Mouse (Mus musculus): Measurements from ENCODE around the gene Npm1.

The Npm1 gene

DNA sequence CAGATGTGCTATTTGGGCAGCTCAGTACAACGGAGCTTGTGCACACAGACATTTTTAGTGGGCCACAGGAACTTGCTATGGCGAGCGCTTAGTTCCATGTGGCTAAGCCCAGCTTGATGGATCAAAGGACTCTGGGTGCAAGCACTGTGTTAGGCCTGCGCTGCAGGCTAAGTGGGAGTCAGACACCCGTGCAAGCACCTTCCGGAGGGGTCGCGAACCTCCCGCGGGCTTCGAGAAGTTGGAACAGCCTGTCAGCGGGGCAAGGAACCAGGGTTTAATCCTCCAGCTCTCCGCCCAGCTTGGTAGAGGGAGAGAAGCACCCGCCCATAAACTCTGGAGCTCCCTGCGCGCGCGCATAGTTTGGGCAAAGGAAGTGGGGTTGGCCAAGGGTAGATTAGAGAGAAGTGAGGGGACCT is 17.7 kb upstream of the Npm1 start:
- no peak for DNase-seq (ENCODE audit: low read depth, low spot score)

DNA sequence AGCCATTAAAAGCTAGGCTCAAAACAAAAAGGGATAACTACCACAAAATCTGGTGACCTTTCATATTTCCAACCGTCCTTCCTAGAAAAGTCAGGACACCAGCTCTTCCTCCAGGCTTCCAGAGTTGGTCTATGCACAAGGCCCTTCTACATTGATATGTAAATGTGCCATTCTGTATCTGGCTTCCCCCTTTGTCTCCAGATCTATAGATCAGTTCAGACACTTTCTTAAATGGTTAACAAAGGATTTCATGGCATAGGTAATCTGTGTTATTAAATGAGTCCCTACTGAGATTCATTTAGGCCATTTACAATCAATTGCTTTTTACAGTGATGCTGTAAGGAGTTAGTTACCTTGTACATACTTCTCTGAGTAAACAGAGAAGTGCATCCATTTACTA is 16.8 kb upstream of the Npm1 start:
- no peak for DNase-seq (ENCODE audit: low read depth, low spot score)

GRCm38 (mm10) chr11:33176525-33177245 is 13.7 kb upstream of the Npm1 start:
- DNase-seq (ENCODE audit: low read depth, low spot score), result no peak

DNA sequence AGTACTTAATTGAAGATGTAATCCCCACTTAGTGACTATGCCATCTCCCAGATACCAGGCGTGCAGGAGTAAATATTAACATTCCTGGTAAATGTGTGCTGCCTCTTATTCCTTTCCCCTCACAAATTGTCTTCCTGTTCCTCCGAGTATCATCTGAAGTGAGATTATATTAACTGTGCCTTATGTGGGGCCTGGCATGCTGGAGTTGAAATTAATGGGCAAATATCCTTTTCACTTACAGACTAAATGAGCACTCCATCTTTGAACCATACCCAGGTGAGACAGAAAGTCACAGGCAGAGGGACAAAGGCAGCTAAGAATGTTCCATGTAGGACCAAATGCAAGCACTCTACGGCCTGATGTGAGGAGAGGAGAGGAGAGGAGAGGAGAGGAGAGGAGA is 12.8 kb upstream of the Npm1 start:
- no peak for DNase-seq (ENCODE audit: low read depth, low spot score)

GRCm38 (mm10) chr11:33170489-33170888 is 7.5 kb upstream of the Npm1 start:
- DNase-seq (ENCODE audit: low read depth, low spot score), result peak; percentile 12

DNA sequence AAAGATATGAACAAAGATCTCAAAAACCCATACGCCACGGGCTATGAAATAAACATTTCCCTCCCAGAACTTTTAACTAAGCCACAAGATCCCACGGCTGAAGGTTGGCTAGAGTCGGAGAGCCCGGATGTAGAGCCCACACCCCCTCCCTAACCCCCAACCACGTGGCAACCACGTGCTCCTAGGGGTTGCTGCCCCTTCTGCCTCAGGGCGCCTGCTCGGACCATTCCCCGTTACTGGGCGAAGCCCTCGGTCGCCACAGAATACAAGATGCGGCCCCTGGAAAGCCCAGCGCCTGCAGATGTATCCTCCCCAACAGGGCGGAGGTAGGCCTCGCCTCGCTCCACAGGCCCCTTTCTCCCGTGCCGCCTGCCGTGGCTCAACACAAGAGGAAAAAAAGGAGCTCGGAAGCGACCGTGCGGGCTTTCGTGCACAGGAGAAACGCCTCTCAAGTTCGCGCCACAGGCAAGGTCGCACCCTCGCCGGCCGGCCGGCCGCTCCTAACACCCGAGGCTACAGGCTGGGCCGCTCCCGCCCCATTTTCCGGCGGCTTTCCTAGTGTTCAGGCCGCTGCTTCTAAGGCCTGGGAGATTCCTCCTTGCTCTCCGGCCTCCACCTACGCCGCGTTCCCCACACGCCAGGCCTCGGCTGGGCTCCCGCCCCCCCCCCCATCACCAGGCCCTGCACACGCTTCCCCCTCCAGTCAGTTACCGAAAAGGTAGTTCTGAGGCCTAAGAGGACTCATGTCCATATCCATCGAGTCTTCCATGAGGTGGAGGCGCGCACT is 602 bp downstream of the Npm1 start:
- peak; percentile 43 for DNase-seq (ENCODE audit: low read depth, low spot score)

DNA sequence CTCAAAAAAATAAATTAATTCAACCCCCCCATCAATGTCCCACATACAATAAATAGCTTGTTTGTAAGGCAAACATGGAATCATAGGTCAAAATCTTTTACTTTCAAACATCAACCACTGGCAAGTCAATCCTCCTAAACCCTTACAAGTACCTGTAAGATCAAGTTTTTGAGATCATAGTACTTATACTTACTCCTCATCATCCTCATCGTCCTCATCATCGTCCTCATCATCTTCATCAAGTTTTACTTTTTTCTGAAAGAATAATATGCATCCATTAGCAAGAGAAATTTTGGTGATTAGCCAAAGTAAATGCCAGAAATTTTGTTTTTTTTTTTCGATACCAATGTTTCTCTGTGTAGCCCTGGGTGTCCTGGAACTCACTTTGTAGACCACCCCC is 3.3 kb downstream of the Npm1 start:
- no peak for DNase-seq (ENCODE audit: low read depth, low spot score)

DNA sequence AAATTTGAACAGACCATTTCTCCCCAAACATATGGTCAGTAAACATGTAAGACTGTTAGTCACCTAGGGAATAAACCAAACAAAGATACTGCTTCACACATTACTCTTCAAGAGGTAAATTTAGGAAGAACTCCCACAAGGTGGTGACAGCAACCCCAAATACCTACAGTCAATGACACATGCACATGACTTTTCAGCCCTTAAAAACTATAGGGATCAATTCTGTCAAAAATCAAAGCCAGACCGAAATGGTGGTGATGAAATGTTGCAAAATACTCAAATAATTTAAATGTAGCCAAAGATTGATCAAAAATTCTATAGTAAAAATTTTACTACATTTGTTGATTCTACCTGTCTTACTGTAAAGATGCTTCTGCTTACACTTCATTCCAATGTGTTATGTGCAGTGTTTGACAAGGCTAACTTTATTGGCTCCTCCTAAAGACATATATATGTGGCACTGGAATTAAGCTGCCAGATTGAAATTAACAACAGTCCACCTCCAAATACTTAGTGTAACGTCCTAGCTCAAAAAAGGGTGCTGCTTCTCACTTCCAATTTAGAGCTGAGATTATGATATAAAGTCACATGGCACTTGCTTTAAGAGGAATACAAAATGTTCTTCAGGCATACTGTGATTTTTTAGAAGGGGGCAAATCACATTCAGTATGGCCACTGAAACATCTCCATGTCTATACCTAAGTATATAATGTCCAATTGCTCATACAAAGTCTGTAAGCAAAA is 5.4 kb downstream of the Npm1 start:
- DNase-seq (ENCODE audit: low read depth, low spot score), result no peak

DNA sequence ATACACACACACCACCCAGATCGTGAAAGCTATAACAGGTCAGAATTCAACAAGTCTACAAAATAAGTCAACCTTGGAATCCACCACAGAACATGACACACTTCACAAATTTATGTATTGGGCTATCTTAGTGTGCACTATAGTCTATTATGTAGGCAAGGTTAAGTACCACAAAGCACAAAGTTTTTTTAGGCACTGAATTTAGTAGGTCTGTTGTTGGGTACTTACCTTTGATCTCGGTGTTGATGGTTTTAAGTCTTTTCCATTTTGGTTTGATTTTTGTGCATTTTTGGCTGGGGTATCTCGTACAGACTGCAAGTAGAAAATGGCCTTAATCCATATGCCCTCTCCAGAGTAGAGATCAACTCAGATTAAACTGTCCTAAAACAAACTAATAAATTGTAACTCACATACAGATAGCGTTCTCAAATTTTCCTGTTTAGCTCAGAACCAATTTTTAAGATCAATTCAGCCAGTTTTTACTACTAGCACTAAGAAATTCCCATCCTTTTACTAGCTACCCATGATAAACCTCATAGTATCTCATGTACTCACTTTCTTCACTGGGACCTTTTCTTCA is 6.5 kb downstream of the Npm1 start:
- no peak for DNase-seq (ENCODE audit: low read depth, low spot score)

DNA sequence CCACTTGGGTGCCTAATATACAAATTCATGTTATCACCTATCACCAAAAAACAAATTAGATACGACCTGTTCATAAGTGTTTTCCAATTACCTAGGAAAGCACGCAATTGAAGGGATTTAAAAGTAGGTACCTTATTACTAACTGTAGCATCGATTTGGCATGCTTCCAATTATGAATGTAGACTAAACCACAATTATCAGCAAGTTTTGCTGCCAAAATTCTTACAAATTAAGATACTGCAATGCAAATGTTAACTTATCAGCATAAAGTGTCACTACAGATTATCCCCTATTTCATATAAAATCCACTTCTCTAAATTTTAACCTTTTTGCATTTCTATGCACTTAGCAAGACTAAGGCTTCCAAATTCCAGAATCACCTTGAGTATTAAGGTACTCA is 8.5 kb downstream of the Npm1 start:
- DNase-seq (ENCODE audit: low read depth, low spot score), result no peak

DNA sequence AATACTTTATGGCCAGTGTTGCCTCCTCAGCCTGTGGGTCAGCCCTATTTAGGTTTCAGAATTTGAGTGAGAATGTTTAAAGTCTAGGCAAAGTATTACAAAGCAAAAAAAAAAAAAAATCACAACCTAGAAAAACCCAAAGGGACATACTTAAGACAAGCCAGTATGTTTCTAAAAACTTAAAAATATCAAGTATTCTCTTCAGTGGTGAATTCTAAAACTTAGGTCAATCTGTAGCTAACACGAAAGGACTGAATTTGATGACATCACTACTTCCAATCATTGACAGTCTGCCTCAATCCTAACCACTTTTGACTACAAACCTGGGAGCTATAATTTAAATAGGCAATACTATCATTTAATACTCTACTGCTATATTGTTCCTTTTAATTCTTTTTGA is 10.0 kb downstream of the Npm1 start:
- DNase-seq (ENCODE audit: low read depth, low spot score), result no peak

GRCm38 (mm10) chr11:33151780-33152145 is 11.2 kb downstream of the Npm1 start:
- no peak for DNase-seq (ENCODE audit: low read depth, low spot score)

DNA sequence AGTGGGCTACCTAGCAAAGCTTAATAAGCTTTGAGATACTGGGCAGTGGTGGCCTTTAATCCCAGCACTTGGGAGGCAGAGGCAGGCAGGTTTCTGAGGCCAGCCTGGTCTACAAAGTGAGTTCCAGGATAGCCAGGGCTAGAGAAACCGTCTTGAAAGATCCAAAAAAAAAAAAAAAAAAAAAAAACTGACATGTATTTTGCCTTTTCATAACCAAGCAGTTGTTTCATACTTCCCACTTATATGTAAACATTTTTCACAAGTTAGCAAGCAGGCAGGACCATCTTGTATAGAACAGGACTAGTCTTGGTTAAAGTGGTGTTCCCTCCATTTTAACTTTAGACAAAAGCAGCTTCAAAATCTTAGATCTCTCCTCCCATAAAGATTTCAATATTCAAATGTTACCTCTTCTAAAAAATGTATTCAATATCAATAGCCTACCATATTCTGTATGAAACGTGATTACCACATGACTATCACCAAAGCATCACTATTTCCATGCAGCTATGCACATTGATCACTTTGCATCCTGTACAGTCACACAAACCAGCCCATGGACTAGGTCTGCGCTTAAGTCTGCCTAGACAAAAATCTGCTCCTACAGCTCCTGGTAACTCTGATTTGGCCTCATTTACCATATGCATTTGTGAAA is 11.8 kb downstream of the Npm1 start:
- no peak for DNase-seq (ENCODE audit: low read depth, low spot score)

GRCm38 (mm10) chr11:33150364-33150763 is 12.6 kb downstream of the Npm1 start:
- DNase-seq (ENCODE audit: low read depth, low spot score), result no peak

GRCm38 (mm10) chr11:33149453-33149852 is 13.6 kb downstream of the Npm1 start:
- no peak for DNase-seq (ENCODE audit: low read depth, low spot score)

DNA sequence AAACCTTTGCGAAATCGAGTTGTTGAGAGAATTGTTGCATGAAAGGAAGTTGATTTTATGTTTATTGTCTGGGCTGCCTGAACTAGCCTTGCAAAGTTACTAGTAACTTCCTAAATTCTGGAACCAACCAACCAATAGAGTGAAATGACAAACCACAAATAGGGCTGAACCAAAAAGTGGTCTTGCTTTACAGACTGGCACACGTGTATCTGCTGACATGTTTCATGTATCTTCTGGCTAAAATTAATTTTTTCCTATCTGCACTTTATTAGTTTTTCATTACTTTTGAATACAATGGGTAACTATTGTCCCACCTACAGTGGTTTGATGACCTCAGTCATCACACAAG is 13.9 kb downstream of the Npm1 start:
- DNase-seq (ENCODE audit: low read depth, low spot score), result no peak

GRCm38 (mm10) chr11:33148338-33149087 is 14.5 kb downstream of the Npm1 start:
- DNase-seq (ENCODE audit: low read depth, low spot score), result no peak

GRCm38 (mm10) chr11:33147572-33148337 is 15.3 kb downstream of the Npm1 start:
- no peak for DNase-seq (ENCODE audit: low read depth, low spot score)

DNA sequence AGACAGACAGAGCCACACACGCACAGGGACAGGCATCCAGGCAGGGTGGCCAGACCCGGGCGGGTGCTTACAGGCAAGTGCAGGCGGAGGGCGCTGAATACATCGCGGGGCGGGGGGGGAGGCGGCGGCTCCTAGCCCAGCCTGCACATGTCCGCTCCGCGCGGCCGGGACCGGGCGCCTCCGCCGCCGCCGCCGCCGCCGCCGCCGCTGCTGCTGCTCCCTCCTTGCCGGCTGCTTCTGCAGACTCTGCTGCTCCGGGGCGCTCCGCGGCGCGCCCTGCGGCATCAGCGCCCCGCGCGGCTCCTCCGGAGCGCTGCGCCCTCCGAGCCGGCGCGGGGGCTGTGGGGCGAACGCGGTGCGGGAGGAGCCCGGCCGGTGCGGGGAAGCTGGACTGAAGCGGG is 15.8 kb downstream of the Npm1 start, which contains the start of gene Fgf18:
TSS of gene Fgf18 (minus strand) at position 230 of the 401 bp plus-strand sequence.
- DNase-seq (ENCODE audit: low read depth, low spot score), result no peak

DNA sequence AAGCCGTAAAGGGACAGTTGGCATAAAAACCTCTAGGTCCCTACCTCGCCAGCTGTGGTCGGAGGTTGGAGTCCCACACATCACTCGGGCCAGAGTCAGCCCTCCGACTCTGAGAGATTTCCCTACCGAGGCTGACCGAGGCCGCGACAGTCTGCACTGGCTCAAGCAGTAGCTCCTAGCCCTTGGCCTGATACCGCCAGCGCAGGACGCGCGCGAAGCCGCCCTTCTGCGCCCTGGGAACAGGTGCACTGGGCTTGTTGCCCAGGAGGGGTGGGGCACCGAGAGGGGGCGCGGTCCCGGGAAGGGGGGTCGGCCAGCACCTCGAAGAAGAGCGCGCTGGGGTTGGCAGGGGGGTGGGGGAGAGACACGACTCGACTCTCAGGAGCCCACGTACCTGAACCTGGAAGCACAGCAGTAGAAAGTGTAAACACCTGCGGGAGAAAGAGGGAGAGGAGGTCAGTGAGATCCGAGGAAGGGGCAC is 16.3 kb downstream of the Npm1 start:
- DNase-seq (ENCODE audit: low read depth, low spot score), result no peak
